Mouse (Mus musculus): ENCODE data around the gene Prmt7. TPM values are rescaled to one million over a fixed set of nuclear protein-coding genes. Genes with fewer than 3 reads are reported as not detected.

Gene Prmt7
- polyA plus RNA-seq, 1 experiment from 2014 or later, result 35.7 TPM

- Histone ChIP-seq H3K9me3 (no peaks in the 10 kb centered on the region), H3K36me3 (peaks cover 84% of the 10 kb centered on the region), H3K9ac (no peak overlapping the region), H3K4me1 (no peaks in the 10 kb centered on the region), H3K4me2 (no peak overlapping the region), H3K27ac (replicated peaks) (no peak overlapping the region), H3K4me3 (no peak overlapping the region), H3K27me3 (replicated peaks) (no peaks in the 10 kb centered on the region)
- WGBS, result 40% methylated on average over 9 of the region's 9 CpGs
- ATAC-seq (ENCODE audit: extremely low read depth, insufficient number of reproducible peaks, low FRiP score, low TSS enrichment), result no peak
Observed at GRCm38 (mm10) chr8:106226589-106226988, 15.9 kb downstream of the Prmt7 start.

DNA sequence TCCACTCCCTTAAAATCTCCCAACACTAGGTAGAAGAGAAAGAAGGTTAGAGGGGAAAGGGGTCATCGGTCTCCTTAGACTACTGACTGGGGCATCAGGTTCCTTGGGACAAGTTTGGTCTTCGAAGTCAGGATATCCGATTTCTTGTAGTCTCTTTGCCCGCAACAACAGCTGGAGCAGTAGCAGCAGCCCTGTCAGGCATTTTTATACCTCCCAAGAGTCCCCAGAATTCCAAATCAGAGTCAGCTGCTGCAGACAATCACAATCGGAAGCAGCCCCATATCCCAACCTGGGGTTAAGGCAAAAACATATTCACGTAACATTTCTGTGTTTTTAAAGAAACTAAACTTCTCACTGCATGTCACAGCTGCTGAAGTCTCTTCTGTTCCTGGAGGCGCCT is 20.8 kb downstream of the Prmt7 start:
- Histone ChIP-seq H3K9ac (no peak overlapping the region), H3K27ac (replicated peaks) (no peak overlapping the region), H3K4me3 (no peak overlapping the region), H3K36me3 (peaks cover 91% of the 10 kb centered on the region), H3K9me3 (no peaks in the 10 kb centered on the region), H3K4me1 (no peaks in the 10 kb centered on the region), H3K4me2 (no peak overlapping the region), H3K27me3 (replicated peaks) (no peaks in the 10 kb centered on the region)
- ATAC-seq (ENCODE audit: extremely low read depth, insufficient number of reproducible peaks, low FRiP score, low TSS enrichment), result no peak
- 90% methylated on average over 7 of the region's 7 CpGs for WGBS

- Histone ChIP-seq H3K9ac (no peak overlapping the region), H3K9me3 (no peaks in the 10 kb centered on the region), H3K27ac (replicated peaks) (no peak overlapping the region), H3K36me3 (peaks cover 94% of the 10 kb centered on the region), H3K4me3 (no peak overlapping the region), H3K27me3 (replicated peaks) (no peaks in the 10 kb centered on the region), H3K4me2 (no peak overlapping the region), H3K4me1 (no peaks in the 10 kb centered on the region)
- ATAC-seq (ENCODE audit: extremely low read depth, insufficient number of reproducible peaks, low FRiP score, low TSS enrichment), result no peak
- 71% methylated on average over 3 of the region's 3 CpGs for WGBS
Observed at GRCm38 (mm10) chr8:106232751-106233150, 22.0 kb downstream of the Prmt7 start.

GRCm38 (mm10) chr8:106234567-106235261 is 24.0 kb downstream of the Prmt7 start:
- H3K27me3 ChIP-seq (replicated peaks), result no peaks in the 10 kb centered on the region
- H3K36me3 ChIP-seq, result peaks cover 94% of the 10 kb centered on the region
- no peaks in the 10 kb centered on the region for H3K4me1 ChIP-seq
- ATAC-seq (ENCODE audit: extremely low read depth, insufficient number of reproducible peaks, low FRiP score, low TSS enrichment), result no peak
- H3K9ac ChIP-seq, result no peak overlapping the region
- WGBS, result 82% methylated on average over 17 of the region's 17 CpGs
- H3K9me3 ChIP-seq, result no peaks in the 10 kb centered on the region
- no peak overlapping the region for H3K4me2 ChIP-seq
- H3K4me3 ChIP-seq, result no peak overlapping the region
- H3K27ac ChIP-seq (replicated peaks), result no peak overlapping the region

- Histone ChIP-seq H3K4me1 (no peaks in the 10 kb centered on the region), H3K27ac (replicated peaks) (no peak overlapping the region), H3K27me3 (replicated peaks) (no peaks in the 10 kb centered on the region), H3K9ac (no peak overlapping the region), H3K36me3 (peaks cover 94% of the 10 kb centered on the region), H3K4me3 (no peak overlapping the region), H3K4me2 (no peak overlapping the region), H3K9me3 (no peaks in the 10 kb centered on the region)
- ATAC-seq (ENCODE audit: extremely low read depth, insufficient number of reproducible peaks, low FRiP score, low TSS enrichment), result no peak
- whole genome bisulfite sequencing, result 83% methylated on average over 5 of the region's 5 CpGs
Observed at GRCm38 (mm10) chr8:106237106-106237505, 26.4 kb downstream of the Prmt7 start.

DNA sequence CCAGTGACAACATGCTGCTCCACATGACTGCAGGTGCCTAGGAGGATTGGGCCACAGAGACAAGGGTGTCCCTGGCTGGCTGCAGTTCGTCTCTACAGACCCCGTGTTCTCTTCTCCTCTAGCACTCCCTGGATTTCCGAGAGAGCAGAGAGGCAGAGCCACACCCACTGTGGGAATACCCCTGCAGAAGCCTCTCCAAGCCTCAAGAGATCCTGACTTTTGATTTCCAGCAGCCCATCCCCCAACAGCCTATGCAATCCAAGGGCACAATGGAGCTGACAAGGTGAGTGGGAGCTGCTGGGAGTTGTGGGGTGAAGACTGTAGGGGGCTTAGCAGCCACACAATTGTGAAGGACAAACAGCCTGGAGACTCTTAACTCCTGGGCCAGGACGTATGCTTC is 39.5 kb downstream of the Prmt7 start:
- WGBS, result 58% methylated on average over 4 of the region's 4 CpGs
- Histone ChIP-seq H3K36me3 (peaks cover 90% of the 10 kb centered on the region), H3K27ac (replicated peaks) (no peak overlapping the region), H3K27me3 (replicated peaks) (no peaks in the 10 kb centered on the region), H3K4me1 (peaks cover 12% of the 10 kb centered on the region), H3K4me2 (no peak overlapping the region), H3K9me3 (no peaks in the 10 kb centered on the region), H3K4me3 (no peak overlapping the region), H3K9ac (no peak overlapping the region)
- no peak for ATAC-seq (ENCODE audit: extremely low read depth, insufficient number of reproducible peaks, low FRiP score, low TSS enrichment)

DNA sequence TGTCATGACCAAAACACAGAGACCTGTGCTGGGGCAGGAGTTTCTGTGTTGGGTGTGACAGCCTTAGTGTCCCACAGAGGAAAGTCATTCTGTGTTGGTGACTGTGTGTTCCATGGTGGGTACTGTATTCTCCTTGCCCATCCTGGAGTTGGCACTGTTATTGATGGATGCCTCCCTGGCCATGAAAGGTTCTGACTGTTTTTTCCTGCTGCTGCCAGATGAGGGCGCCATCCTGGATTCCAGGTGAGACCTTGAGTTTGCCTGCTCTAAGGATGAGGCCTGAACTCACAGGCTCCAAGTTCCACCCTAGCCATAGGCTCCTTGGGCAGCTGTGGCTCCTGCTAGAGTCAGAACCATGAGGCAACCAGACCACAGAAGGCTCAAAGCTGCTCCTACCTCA is 47.4 kb downstream of the Prmt7 start:
- peaks cover 30% of the 10 kb centered on the region for H3K4me1 ChIP-seq
- no peak for ATAC-seq (ENCODE audit: extremely low read depth, insufficient number of reproducible peaks, low FRiP score, low TSS enrichment)

DNA sequence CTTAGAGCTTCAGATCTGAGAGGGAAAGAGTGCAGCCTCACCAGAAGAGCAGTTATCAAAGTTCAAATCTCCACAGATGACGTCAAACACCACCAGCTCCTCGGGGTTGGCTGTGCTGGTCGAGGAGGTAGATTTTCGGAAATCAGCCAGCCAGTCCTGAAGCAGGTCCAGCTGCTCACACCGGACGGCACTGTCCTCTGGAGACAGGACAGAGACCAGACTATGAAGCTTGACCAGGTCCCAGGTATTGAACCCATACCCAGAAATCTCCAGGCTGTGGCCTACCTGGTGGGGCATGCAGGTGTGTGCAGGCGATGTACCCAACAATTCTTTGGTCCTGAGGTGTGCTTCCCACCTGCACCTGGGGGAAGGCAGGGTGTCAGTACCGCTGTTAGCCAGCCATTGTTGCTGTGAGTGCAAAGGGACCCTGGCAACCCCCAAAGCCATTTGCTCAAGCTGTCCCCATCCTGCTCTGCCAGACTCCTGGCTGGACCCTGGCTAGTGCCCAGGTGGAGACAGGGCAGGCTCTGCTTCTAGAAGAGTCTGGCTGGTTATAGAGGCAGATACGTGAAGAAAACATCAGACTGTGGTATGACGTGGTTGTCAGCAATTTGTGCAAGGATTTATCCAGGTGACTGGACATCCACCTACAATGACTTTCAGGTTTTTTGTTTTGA is 49.0 kb downstream of the Prmt7 start:
- no peak overlapping the region for H3K9ac ChIP-seq
- H3K27ac ChIP-seq (replicated peaks), result no peak overlapping the region
- peaks cover 33% of the 10 kb centered on the region for H3K4me1 ChIP-seq
- no peaks in the 10 kb centered on the region for H3K9me3 ChIP-seq
- no peak overlapping the region for H3K4me3 ChIP-seq
- H3K36me3 ChIP-seq, result peaks cover 24% of the 10 kb centered on the region
- H3K27me3 ChIP-seq (replicated peaks), result no peaks in the 10 kb centered on the region
- ATAC-seq (ENCODE audit: extremely low read depth, insufficient number of reproducible peaks, low FRiP score, low TSS enrichment), result no peak
- H3K4me2 ChIP-seq, result no peak overlapping the region
- 86% methylated on average over 10 of the region's 10 CpGs for WGBS

More for the DNA sequence above, 47.4 kb downstream of the Prmt7 start:
- Histone ChIP-seq H3K27ac (replicated peaks) (no peak overlapping the region), H3K4me2 (no peak overlapping the region), H3K9me3 (no peaks in the 10 kb centered on the region), H3K9ac (no peak overlapping the region), H3K36me3 (peaks cover 35% of the 10 kb centered on the region), H3K4me3 (no peak overlapping the region), H3K27me3 (replicated peaks) (no peaks in the 10 kb centered on the region)
- WGBS, result 37% methylated on average over 1 of the region's 1 CpGs

- H3K27me3 ChIP-seq (replicated peaks), result no peaks in the 10 kb centered on the region
- WGBS, result 85% methylated on average over 4 of the region's 4 CpGs
- H3K9me3 ChIP-seq, result no peaks in the 10 kb centered on the region
- H3K4me3 ChIP-seq, result no peak overlapping the region
- H3K9ac ChIP-seq, result no peak overlapping the region
- no peak for ATAC-seq (ENCODE audit: extremely low read depth, insufficient number of reproducible peaks, low FRiP score, low TSS enrichment)
- peaks cover 19% of the 10 kb centered on the region; the same call in 1 of the 2 replicates for H3K36me3 ChIP-seq
- no peak overlapping the region for H3K27ac ChIP-seq (replicated peaks)
- peaks cover 33% of the 10 kb centered on the region for H3K4me1 ChIP-seq
- H3K4me2 ChIP-seq, result no peak overlapping the region
Observed at GRCm38 (mm10) chr8:106260894-106261293, 50.2 kb downstream of the Prmt7 start.

- peaks cover 25% of the 10 kb centered on the region for H3K4me1 ChIP-seq
- 24% methylated on average over 5 of the region's 5 CpGs for WGBS
- H3K27ac ChIP-seq (replicated peaks), result peak overlapping the region; percentile 38; the same call in 1 of the 2 replicates
- H3K4me3 ChIP-seq, result no peak overlapping the region
- H3K36me3 ChIP-seq, result peaks cover 19% of the 10 kb centered on the region; the same call in 1 of the 2 replicates
- no peak for ATAC-seq (ENCODE audit: extremely low read depth, insufficient number of reproducible peaks, low FRiP score, low TSS enrichment)
- H3K4me2 ChIP-seq, result no peak overlapping the region
- no peaks in the 10 kb centered on the region for H3K27me3 ChIP-seq (replicated peaks)
- H3K9me3 ChIP-seq, result no peaks in the 10 kb centered on the region
- H3K9ac ChIP-seq, result no peak overlapping the region
Observed at GRCm38 (mm10) chr8:106262343-106262742, 51.6 kb downstream of the Prmt7 start.

DNA sequence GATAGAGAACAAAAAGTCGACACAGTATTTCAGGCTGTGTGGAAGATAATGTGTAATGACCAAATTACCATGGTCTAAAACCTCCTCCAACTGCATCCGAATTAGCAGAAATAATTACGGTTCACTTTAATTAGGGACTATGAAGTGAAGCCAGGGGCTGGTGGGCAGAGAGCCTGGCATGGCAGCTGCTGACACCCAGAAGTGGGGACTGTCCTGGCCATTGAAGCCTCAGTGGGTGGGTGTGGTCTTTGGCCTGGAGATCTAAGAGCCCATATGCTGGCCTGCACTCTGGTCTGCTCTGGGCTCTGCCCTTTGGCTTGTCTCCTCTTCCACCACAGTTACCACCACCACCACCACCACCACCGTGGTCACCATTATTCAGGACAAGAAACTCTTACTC is 53.2 kb downstream of the Prmt7 start:
- Histone ChIP-seq H3K4me2 (no peak overlapping the region), H3K9me3 (no peaks in the 10 kb centered on the region), H3K27me3 (replicated peaks) (no peaks in the 10 kb centered on the region; the same call in 1 of the 2 replicates), H3K4me1 (peaks cover 24% of the 10 kb centered on the region), H3K27ac (replicated peaks) (no peak overlapping the region), H3K36me3 (peaks cover 10% of the 10 kb centered on the region; the same call in 1 of the 2 replicates), H3K4me3 (no peak overlapping the region), H3K9ac (no peak overlapping the region)
- no peak for ATAC-seq (ENCODE audit: extremely low read depth, insufficient number of reproducible peaks, low FRiP score, low TSS enrichment)
- WGBS, result 88% methylated on average over 4 of the region's 4 CpGs

DNA sequence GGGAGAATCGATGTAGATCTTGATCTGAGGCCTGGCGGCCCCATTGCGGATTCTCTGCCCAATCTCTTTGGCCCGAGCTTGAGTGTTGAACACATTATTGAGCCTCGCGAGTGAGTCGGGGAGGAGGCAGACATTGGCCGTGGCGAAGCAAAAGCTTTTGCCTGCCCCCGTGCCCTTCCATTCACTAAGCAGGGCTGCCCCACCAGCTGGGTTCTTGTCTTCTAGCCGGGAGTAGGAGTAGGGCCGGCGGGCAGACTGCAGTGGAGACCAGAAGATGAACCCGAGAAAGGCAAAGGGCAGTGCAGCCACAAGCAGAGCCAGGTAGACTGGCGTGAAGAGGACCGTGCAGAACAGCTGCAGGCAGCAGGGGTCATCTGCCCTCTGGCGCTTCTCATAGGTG is 54.7 kb downstream of the Prmt7 start:
- Histone ChIP-seq H3K27me3 (replicated peaks) (no peaks in the 10 kb centered on the region; the same call in 1 of the 2 replicates), H3K27ac (replicated peaks) (no peak overlapping the region), H3K4me3 (no peak overlapping the region), H3K36me3 (no peaks in the 10 kb centered on the region), H3K4me1 (peaks cover 39% of the 10 kb centered on the region), H3K4me2 (no peak overlapping the region), H3K9ac (no peak overlapping the region), H3K9me3 (no peaks in the 10 kb centered on the region)
- ATAC-seq (ENCODE audit: extremely low read depth, insufficient number of reproducible peaks, low FRiP score, low TSS enrichment), result no peak
- 85% methylated on average over 17 of the region's 17 CpGs for WGBS
